Mouse (Mus musculus): ENCODE measurements around the gene Rab6a. TPM values are rescaled to one million over a fixed set of nuclear protein-coding genes. Genes with fewer than 3 reads are reported as not detected.

Gene Rab6a
- polyA plus RNA-seq, 1 experiment, result 28.2 TPM

- no peak for TF ChIP-seq GATA1 (IDR thresholded peaks at IDR 0.05; ENCODE audit: low read length)
Observed at GRCm38 (mm10) chr7:100600211-100600610, 7.0 kb upstream of the Rab6a start.

- TF ChIP-seq GATA1 (IDR thresholded peaks at IDR 0.05; ENCODE audit: low read length), result no peak
Observed at GRCm38 (mm10) chr7:100608130-100608741, 1.0 kb downstream of the Rab6a start, which contains the start of gene Mrpl48. Mrpl48 (minus strand) TSS chr7:100608301.

- TF ChIP-seq GATA1 (IDR thresholded peaks at IDR 0.05; ENCODE audit: low read length), result no peak
Observed at GRCm38 (mm10) chr7:100608910-100609309, 1.7 kb downstream of the Rab6a start.

- TF ChIP-seq GATA1 (IDR thresholded peaks at IDR 0.05; ENCODE audit: low read length), result no peak
Observed at GRCm38 (mm10) chr7:100616121-100616857, 9.1 kb downstream of the Rab6a start.

- no peak for TF ChIP-seq GATA1 (IDR thresholded peaks at IDR 0.05; ENCODE audit: low read length)
Observed at GRCm38 (mm10) chr7:100622277-100622676, 15.1 kb downstream of the Rab6a start.

- TF ChIP-seq GATA1 (IDR thresholded peaks at IDR 0.05; ENCODE audit: low read length), result no peak
Observed at GRCm38 (mm10) chr7:100624538-100624937, 17.3 kb downstream of the Rab6a start.

GRCm38 (mm10) chr7:100637657-100638056, 30.4 kb downstream of the Rab6a start:
- no peak for TF ChIP-seq GATA1 (IDR thresholded peaks at IDR 0.05; ENCODE audit: low read length)

GRCm38 (mm10) chr7:100642413-100642812, 35.2 kb downstream of the Rab6a start:
- no peak for TF ChIP-seq GATA1 (IDR thresholded peaks at IDR 0.05; ENCODE audit: low read length)

GRCm38 (mm10) chr7:100645147-100645546, 37.9 kb downstream of the Rab6a start:
- no peak for TF ChIP-seq GATA1 (IDR thresholded peaks at IDR 0.05; ENCODE audit: low read length)

GRCm38 (mm10) chr7:100649095-100649494, 41.9 kb downstream of the Rab6a start:
- no peak for TF ChIP-seq GATA1 (IDR thresholded peaks at IDR 0.05; ENCODE audit: low read length)

- no peak for TF ChIP-seq GATA1 (IDR thresholded peaks at IDR 0.05; ENCODE audit: low read length)
Observed at GRCm38 (mm10) chr7:100649826-100650225, 42.6 kb downstream of the Rab6a start.

GRCm38 (mm10) chr7:100650421-100650820, 43.2 kb downstream of the Rab6a start:
- no peak for TF ChIP-seq GATA1 (IDR thresholded peaks at IDR 0.05; ENCODE audit: low read length)

- no peak for TF ChIP-seq GATA1 (IDR thresholded peaks at IDR 0.05; ENCODE audit: low read length)
Observed at GRCm38 (mm10) chr7:100651011-100651410, 43.8 kb downstream of the Rab6a start.

GRCm38 (mm10) chr7:100653480-100654266, 46.5 kb downstream of the Rab6a start:
- TF ChIP-seq GATA1 (IDR thresholded peaks at IDR 0.05; ENCODE audit: low read length), result no peak

- no peak for TF ChIP-seq GATA1 (IDR thresholded peaks at IDR 0.05; ENCODE audit: low read length)
Observed at GRCm38 (mm10) chr7:100654441-100654840, 47.2 kb downstream of the Rab6a start.

- no peak for TF ChIP-seq GATA1 (IDR thresholded peaks at IDR 0.05; ENCODE audit: low read length)
Observed at GRCm38 (mm10) chr7:100656739-100657138, 49.5 kb downstream of the Rab6a start.
